Mouse (Mus musculus) neural tube, embryonic 12.5 days (tissue): ENCODE results near the gene Coro7. TPM values are rescaled to one million over a fixed set of nuclear protein-coding genes. Genes with fewer than 3 reads are reported as not detected.

ENCODE experiments used
- ATAC-seq: fragments of 200-750 bp; cut with Nextera tagmentation; 2 replicates; pipeline ENCODE4 v1.8.0; 2017; ENCODE audit warnings: low read depth, mild to moderate bottlenecking, moderate TSS enrichment, moderate library complexity; ENCODE audit not compliant: low FRiP score
- H3K27ac ChIP-seq: fragments of 300-500 bp; sonication (generic); 2 replicates; pipeline ENCODE4 v1.5.1; 2016
- H3K27me3 ChIP-seq: fragments of 300-500 bp; sonication (generic); replicated peaks from 2 replicates; pipeline ENCODE4 v1.6.1; 2016; ENCODE audit warnings: mild to moderate bottlenecking
- H3K36me3 ChIP-seq: fragments of 300-500 bp; sonication (generic); 2 replicates; pipeline ENCODE4 v1.6.1; 2016; ENCODE audit warnings: mild to moderate bottlenecking
- H3K4me1 ChIP-seq: fragments of 300-500 bp; sonication (generic); 2 replicates; pipeline ENCODE4 v1.6.1; 2016
- H3K4me2 ChIP-seq: fragments of 300-500 bp; sonication (generic); replicated peaks from 2 replicates; pipeline ENCODE4 v1.6.1; 2016; ENCODE audit warnings: mild to moderate bottlenecking
- H3K4me3 ChIP-seq: fragments of 300-500 bp; sonication (generic); 2 replicates; pipeline ENCODE4 v1.5.1; 2016
- H3K9ac ChIP-seq: fragments of 300-500 bp; sonication (generic); 2 replicates; pipeline ENCODE4 v1.6.1; 2016; ENCODE audit warnings: mild to moderate bottlenecking
- H3K9me3 ChIP-seq: fragments of 300-500 bp; sonication (generic); 2 replicates; pipeline ENCODE4 v1.6.1; 2016; ENCODE audit warnings: mild to moderate bottlenecking
- WGBS: fragments of 180-500 bp; shearing (Covaris S2); methylation state at CpG from one replicate; pipeline ENCODE4 v1.1.7; 2016; 5-methylcytosine and 5-hydroxymethylcytosine counted together
- polyA plus RNA-seq: library from polyadenylated mRNA; unstranded; fragments of >200 nt; fragmentation: Nextera tagmentation; extraction: Ambion mirVana; gene quantifications from 2 replicates; pipeline ENCODE4 v1.2.1, GENCODE M21; 2016

Gene Coro7
- polyA plus RNA-seq, 1 experiment from 2014 or later = 31.2 TPM

DNA sequence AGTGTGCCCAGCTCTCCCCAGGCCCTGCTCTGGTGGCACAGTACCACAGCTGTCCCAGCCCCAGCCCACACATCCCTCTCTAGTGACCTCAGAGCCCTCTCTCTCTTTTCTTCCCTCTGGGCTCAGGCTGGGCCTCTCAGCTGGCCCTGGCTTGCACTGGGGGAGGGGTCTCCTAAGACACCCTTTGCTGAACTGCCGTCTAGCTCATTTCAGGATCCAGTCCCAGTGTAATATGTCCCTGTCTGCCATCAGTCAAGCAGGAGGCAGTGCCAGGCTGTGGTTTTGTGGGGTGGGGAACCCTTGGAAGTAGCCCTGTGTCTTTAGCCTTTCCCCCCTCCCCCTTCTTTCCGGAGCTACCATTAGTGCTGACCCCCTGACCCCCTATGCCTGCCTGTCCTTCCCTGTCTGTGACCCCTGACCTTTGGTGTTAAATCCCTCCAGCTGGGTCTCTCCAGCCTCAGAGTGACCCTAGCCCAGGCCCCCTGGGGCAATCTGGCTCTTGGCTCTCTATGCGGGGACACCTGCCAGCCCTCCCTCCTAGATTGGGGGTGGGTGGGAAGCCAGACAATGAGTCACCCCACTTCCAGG, 83.3 kb downstream of the Coro7 start:
- peak; percentile 23; the same call in 1 of the 2 replicates for ATAC-seq
- Histone ChIP-seq H3K27me3 (no peaks in the 10 kb centered on the region), H3K9ac (peak overlapping the region; percentile 97), H3K36me3 (no peaks in the 10 kb centered on the region), H3K4me1 (peaks cover 76% of the 10 kb centered on the region), H3K4me2 (peak overlapping the region; percentile 98), H3K4me3 (peak overlapping the region; percentile 89), H3K27ac (peak overlapping the region; percentile 94), H3K9me3 (no peaks in the 10 kb centered on the region)
- 3% methylated on average over 3 of the region's 3 CpGs for WGBS

DNA sequence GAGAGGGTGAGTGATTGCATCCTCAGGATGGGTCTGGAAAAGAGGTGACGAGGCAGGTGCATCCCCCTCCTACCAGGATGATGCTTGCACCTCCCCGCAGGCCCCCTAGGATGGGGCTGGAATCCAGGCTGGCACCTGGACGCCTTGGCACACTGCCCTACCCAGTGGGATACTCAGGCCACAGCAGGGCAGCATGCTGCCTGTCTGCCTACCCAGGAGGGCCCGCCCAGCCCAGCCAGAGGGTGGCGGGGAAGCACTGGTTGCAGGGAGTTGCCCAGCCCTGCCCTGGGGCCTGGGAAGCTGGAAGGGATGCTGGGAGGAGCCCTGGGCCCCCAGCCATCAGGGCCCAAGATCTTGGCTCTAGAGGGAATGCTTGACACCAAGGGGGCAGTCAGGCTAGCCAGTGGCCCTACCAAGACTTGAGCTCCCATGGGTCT, 84.0 kb downstream of the Coro7 start:
- H3K4me3 ChIP-seq = peak overlapping the region; percentile 89
- H3K27ac ChIP-seq = peak overlapping the region; percentile 94
- 0 out of 2 replicates have a peak, but pooled peaks cover 3% of the 10 kb centered on the region for H3K36me3 ChIP-seq
- H3K9me3 ChIP-seq = no peaks in the 10 kb centered on the region
- ATAC-seq = peak; percentile 37
- peaks cover 70% of the 10 kb centered on the region for H3K4me1 ChIP-seq
- no peaks in the 10 kb centered on the region for H3K27me3 ChIP-seq
- WGBS = 1% methylated on average over 5 of the region's 5 CpGs
- H3K4me2 ChIP-seq = peak overlapping the region; percentile 98
- H3K9ac ChIP-seq = peak overlapping the region; percentile 97

DNA sequence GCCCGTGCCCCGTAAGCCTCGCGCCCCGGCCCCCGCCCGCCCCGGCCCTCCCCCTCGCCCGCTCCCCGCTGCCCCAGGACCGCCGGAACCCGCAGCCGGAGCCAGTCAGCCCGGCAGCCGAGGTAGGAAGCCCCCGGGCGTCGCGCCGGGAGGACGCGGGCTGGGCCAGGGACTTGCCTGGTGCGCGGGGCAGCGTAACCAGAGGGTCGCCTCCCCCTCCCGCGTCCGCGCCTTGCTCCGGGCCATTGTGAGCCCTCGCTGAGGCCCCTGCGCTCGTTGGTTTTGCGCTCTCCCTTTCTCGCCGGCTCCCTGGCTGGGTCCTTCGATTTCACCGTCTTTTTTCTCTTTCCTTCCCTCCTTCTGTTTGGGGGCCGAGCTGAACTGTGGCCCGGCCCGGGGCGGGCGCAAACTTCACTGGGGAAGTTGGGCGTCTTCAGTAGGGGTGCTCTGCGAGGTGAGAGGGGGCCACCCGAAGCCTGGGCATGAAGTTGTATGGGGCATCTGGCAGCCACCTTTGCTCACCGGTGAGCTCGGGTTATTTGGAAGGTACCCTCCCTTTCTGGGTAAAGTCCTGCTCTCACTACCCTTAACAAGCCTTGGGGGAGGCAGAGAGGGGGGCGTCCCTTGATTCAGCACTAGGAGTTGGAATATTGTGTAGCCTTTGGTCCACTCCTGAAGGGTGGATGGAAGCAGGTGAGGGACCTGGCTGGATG, 84.6 kb downstream of the Coro7 start:
- Histone ChIP-seq H3K36me3 (0 out of 2 replicates have a peak, but pooled peaks cover 6% of the 10 kb centered on the region), H3K4me2 (peak overlapping the region; percentile 98), H3K4me3 (peak overlapping the region; percentile 89), H3K9ac (peak overlapping the region; percentile 97), H3K9me3 (no peaks in the 10 kb centered on the region), H3K27me3 (no peaks in the 10 kb centered on the region), H3K27ac (peak overlapping the region; percentile 94), H3K4me1 (peaks cover 64% of the 10 kb centered on the region)
- ATAC-seq = peak; percentile 5
- WGBS = 2% methylated on average over 41 of the region's 52 CpGs

DNA sequence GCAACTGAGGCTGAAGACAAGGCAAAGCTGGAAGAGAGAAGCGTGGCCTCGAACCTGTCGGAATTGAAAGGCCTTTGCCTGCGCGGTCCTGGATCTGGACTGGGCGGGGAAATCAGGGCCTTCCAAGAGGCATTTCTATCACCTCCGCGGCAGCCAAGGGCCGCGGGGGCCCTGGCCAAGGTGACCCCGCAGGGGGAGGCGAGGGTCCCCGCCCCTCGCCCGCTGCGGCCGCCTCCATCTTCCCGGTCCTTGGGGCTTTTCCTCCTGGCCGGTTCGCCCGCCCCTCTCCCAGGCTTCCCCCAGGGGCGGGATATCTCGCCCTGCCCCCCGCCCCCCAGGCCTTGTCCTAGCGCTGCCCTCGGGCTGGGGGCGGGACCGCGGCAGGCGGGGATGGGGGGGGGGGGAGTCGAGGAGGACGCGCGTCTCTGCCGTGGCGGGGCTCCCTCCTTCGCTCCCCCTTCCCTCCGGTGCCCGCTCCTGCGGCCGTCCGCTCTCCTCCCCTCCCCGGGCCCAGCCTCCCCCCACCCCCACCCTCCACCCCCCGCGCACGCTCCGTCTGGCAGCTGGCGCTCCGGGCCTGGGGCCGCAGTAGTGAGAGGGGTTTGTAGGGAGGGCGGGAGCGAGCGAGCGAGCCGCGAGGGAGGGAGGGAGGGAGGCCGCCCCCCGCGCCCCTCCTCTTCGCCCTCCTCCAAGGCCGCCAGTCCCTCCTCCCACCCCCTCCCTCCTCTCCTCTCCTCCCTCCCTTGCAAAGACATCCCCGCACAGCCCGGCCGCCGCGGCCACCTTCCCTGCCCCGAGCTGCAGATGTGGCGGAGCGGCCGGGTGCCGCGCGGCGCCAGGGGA, 85.4 kb downstream of the Coro7 start, which contains the start of gene Glis2:
Glis2 (plus strand) TSS at position 743 of the 843 bp plus-strand sequence.
- 0 out of 2 replicates have a peak, but pooled peaks cover 6% of the 10 kb centered on the region for H3K36me3 ChIP-seq
- H3K4me1 ChIP-seq = peaks cover 56% of the 10 kb centered on the region
- 0% methylated on average over 33 of the region's 74 CpGs for WGBS
- H3K27ac ChIP-seq = peak within 1 kb of the TSS; percentile 94
- ATAC-seq = peak; percentile 84
- no peaks in the 10 kb centered on the region for H3K27me3 ChIP-seq
- peak within 1 kb of the TSS; percentile 98 for H3K4me2 ChIP-seq
- H3K9me3 ChIP-seq = no peaks in the 10 kb centered on the region
- H3K4me3 ChIP-seq = peak within 1 kb of the TSS; percentile 89
- peak within 1 kb of the TSS; percentile 97 for H3K9ac ChIP-seq

DNA sequence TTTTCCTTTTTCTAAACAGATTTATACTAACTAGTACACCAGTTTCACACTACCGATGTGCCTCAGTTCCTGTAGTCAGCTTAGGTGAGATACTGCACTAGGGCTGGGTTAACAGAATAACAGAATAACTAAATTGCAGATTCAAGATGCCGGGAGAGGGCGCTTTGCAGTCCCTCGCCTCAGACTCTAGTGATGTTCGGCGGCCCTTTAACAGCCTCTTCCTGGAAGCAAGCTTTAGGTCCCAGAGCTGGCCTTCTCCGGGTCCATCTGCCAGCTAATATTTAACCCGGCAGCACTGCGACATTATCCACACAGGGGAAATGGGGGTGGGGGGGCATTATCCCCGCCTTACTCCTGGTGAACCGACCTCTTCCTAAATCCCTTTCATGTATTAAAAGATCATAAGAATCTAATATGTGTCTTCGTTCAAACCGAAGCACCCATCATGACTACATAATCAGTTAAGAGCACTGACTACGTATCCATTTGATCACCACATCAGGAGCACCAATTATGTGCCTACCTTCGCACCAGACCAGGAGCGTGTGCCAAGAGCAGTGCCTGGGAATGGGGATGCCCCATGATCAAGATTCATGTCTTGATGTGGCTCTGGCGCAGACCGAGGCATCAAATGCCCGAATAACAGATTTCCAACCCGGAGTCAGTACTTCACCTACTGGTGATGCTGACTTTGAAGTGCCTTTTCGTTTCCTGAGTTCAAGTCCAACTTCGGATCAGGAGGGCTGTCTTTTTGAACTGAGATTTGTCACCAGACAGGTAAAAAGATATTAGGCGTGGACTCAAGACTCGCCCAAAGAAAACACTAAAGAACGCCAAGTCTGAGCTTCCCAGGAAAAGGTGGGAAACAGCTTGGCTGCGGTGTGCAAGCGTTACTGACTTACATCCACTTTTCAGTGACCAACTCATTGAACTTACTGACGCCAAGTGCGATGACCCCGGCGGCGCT, 86.4 kb downstream of the Coro7 start:
- WGBS = 13% methylated on average over 32 of the region's 32 CpGs

DNA sequence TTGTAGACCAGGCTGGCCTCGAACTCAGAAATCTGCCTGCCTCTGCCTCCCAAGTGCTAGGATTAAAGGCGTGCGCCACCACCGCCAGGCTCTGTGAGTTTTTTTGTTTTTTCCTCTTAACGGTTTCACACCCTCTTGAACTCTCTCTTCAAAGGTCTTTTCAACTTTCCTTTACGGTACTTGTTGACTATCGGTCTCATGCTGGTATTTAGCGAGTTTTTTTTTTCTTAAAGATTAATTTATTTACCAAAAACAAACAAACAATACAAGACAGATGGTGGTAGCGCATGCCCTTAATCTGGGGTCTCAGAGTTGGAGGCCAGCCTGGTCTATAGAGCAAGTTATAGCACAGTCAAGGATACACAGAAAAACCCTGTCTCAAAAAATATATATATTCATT, 89.3 kb downstream of the Coro7 start:
- Histone ChIP-seq H3K27ac (no peak overlapping the region), H3K27me3 (no peaks in the 10 kb centered on the region), H3K9ac (no peak overlapping the region), H3K4me3 (no peak overlapping the region), H3K9me3 (no peaks in the 10 kb centered on the region), H3K4me1 (peaks cover 30% of the 10 kb centered on the region), H3K36me3 (0 out of 2 replicates have a peak, but pooled peaks cover 6% of the 10 kb centered on the region), H3K4me2 (no peak overlapping the region)
- WGBS = 95% methylated on average over 9 of the region's 9 CpGs
- no peak for ATAC-seq

More for the DNA sequence above, 86.4 kb downstream of the Coro7 start:
- no peak for ATAC-seq
- H3K27me3 ChIP-seq = no peaks in the 10 kb centered on the region
- peak overlapping the region; percentile 98 for H3K4me2 ChIP-seq
- peak overlapping the region; percentile 89 for H3K4me3 ChIP-seq
- peak overlapping the region; percentile 94 for H3K27ac ChIP-seq
- H3K9me3 ChIP-seq = no peaks in the 10 kb centered on the region
- H3K4me1 ChIP-seq = peaks cover 46% of the 10 kb centered on the region
- peak overlapping the region; percentile 97 for H3K9ac ChIP-seq
- 0 out of 2 replicates have a peak, but pooled peaks cover 6% of the 10 kb centered on the region for H3K36me3 ChIP-seq

DNA sequence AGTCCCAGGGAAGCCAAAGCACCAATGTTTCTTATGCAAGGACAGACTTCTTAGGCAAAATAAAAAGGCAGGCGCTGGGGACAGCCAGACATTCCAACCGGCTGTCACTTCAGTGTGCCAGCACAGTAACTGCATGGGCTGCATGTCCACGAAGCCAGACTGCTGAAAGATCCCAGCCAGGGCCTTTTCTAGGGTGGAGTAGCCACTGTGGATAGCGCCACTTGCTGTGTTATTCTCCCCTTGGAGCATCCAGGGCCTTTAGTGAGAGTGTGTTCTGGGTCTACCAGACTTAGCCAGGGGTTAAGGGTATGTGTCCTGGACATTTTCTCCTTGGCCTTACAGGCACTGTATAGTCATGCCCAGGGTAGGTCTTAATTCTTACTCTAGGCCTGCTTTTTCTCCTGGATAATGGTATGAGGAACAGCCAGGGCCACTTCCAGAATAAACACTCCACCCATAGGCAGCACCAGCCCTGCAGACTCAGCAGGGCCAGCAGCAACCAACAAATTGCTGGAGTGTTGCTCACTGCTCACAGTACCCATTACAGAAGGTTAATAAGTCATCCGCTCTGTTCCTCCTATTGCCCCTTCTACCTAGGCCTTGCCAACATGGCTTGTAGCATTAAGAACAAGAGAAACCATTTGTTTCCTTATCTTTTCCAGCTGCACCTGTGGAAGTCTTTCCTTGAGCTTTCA, 91.9 kb downstream of the Coro7 start:
- no peak for ATAC-seq
- H3K9me3 ChIP-seq = no peaks in the 10 kb centered on the region
- WGBS = 58% methylated on average over 5 of the region's 5 CpGs
- H3K4me2 ChIP-seq = 0 out of 2 replicates have a peak overlapping the region, but pooled peaks have one; percentile 61
- no peak overlapping the region for H3K9ac ChIP-seq
- no peak overlapping the region for H3K4me3 ChIP-seq
- peaks cover 18% of the 10 kb centered on the region for H3K4me1 ChIP-seq
- 0 out of 2 replicates have a peak, but pooled peaks cover 6% of the 10 kb centered on the region for H3K36me3 ChIP-seq
- no peaks in the 10 kb centered on the region for H3K27me3 ChIP-seq
- no peak overlapping the region for H3K27ac ChIP-seq

DNA sequence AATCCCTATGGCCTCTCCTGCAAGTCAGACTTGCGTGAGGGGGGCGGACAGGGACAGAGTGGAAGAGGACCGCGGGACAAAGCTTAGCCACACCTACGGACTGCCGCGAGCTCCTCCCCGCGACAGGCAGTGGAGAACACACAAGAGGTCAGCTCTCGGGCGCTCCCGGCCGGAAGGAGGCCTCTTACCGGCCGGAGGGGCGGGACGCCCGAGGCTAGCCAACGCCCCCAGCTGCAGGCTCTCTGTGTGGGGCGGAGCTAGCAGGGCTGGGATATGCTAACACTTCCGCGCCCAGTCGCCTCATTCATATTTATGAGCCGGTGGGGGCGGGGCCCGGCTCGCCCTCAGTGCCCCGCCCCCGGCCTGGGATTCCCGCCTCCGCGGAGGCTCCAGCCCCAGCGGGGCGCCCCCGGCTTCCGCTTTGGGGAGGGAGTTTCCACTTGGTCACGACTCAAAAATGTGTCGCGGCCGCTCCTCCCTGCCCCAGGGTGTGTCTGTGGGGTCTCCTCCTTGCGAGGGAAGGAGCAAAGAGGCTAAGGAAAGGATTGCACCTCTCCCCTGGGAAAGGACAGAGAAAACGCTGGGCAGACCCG, 93.0 kb downstream of the Coro7 start:
- Histone ChIP-seq H3K4me1 (peaks cover 13% of the 10 kb centered on the region; the same call in 1 of the 2 replicates), H3K27me3 (no peaks in the 10 kb centered on the region), H3K27ac (peak overlapping the region; percentile 32; the same call in 1 of the 2 replicates), H3K4me3 (peak overlapping the region; percentile 41), H3K36me3 (0 out of 2 replicates have a peak, but pooled peaks cover 6% of the 10 kb centered on the region), H3K4me2 (peak overlapping the region; percentile 61), H3K9ac (peak overlapping the region; percentile 41), H3K9me3 (no peaks in the 10 kb centered on the region)
- ATAC-seq = peak; percentile 98
- under 1% methylated on average over 43 of the region's 43 CpGs for WGBS

DNA sequence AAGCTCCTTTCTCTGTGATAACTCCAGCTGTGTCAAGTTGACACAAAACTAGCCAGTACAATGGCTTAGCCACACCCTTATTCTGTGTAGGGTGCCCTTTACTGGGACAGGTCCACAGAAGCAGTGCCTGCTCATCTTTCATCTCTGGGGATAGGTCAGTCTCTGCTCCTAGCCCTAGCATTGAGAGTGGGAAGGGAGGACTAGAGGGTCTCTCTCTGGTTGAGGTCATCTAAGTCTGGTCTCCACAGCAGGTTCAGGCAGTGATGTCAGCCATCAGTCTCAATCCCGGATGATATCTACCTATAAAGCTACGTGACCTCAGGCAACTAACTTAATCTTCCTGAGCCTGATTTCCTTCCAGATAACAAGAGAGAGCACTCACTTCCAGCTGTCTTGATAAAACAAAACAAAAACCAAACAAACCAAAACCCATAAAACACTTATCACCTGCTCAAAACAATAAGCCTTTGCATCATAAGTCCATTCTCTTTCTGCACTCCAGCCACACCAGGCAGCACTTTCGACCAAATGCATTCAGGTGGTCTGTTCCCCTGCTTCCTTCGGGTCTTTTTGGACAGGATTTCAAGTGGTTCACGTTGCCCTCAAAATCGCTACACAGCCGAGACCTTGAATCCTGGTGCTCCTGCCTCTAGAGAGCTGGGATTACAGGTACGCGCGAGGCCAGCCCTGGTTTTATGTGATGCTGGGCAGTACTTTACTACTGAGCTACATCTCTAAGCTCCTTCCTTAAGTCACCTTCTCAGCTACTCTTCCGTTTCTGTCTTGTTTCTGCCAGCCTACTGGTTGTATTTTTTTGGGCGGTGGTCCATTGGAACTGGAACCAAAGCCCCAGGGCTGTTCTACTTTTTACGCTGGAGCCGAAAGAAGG, 93.7 kb downstream of the Coro7 start:
- ATAC-seq = peak; percentile 52
- Histone ChIP-seq H3K4me3 (peak overlapping the region; percentile 41), H3K4me2 (peak overlapping the region; percentile 61), H3K9ac (peak overlapping the region; percentile 38; the same call in 1 of the 2 replicates), H3K4me1 (peaks cover 13% of the 10 kb centered on the region; the same call in 1 of the 2 replicates), H3K27me3 (no peaks in the 10 kb centered on the region), H3K27ac (peak overlapping the region; percentile 32; the same call in 1 of the 2 replicates), H3K36me3 (0 out of 2 replicates have a peak, but pooled peaks cover 6% of the 10 kb centered on the region), H3K9me3 (no peaks in the 10 kb centered on the region)
- 12% methylated on average over 14 of the region's 14 CpGs for WGBS
